Comparison of ENCODE assay signal across 14 mouse cellular contexts in the genomic region with DNA sequence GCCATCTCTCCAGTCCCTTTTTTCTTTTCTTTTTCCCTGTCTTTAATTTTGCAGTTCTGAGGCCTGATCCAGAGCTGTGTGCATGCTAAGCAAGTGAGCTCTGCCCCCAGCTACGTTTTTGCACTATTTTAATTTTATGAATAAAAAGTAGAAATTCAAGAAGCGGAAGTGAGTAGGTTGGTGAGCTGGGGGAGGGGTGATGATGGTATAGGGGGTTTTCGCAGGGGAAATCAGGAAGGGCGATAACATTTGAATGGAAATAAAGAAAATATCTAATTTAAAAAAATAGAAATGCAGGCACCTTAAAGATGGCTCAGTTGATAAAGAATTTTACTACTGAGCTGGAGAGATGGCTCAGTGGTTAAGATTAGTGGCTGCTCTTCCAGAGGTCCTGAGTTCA.
"Had no signal": no experiment of that assay in that cellular context is flagged by ENCODE, and none has a peak within 500 bp of the region (broad histone marks: within the 10 kb centered on the region; RNA-seq: fewer than 3 reads in every experiment).

No protein-coding gene starts in this region.

- ATAC-seq: midbrain, embryonic 15.5 days had no signal

- DNase-seq: kidney, postnatal 25 days; layer of hippocampus, adult 9-11 months; layer of hippocampus, postnatal 36 days; liver, embryonic 13.5 days; lung, adult 2 months; lung, postnatal 14 days; lung, postnatal 4 days; right cerebral cortex, adult 18-20 months; right cerebral cortex, postnatal 14 days; right cerebral cortex, postnatal 4 days; thymus, adult 18-20 months; thymus, postnatal 14 days; thymus, postnatal 4 days had no signal
